Mouse (Mus musculus): Measurements from ENCODE around the gene Kctd7. TPM values are rescaled to one million over a fixed set of nuclear protein-coding genes. Genes with fewer than 3 reads are reported as not detected.

Kctd7 gene
- polyA plus RNA-seq, 1 experiment = 12.0 TPM

GRCm38 (mm10) chr5:130182541-130182821 is 37.8 kb downstream of the Kctd7 start:
- WGBS = 51% methylated on average over 3 of the region's 3 CpGs
- no peak for DNase-seq
- TF ChIP-seq CTCF (IDR thresholded peaks at IDR 0.05; ENCODE audit: insufficient read depth, low read length) (no peak), POLR2A (IDR thresholded peaks at IDR 0.05; ENCODE audit: borderline replicate concordance, extremely low read depth, low read depth, low read length) (no peak)

GRCm38 (mm10) chr5:130184193-130184856 is 39.7 kb downstream of the Kctd7 start:
- no peak overlapping the region for H3K4me3 ChIP-seq (replicated peaks; ENCODE audit: extremely low read depth, low read depth, low read length)
- WGBS = 68% methylated on average over 9 of the region's 9 CpGs
- DNase-seq = no peak
- TF ChIP-seq CTCF (IDR thresholded peaks at IDR 0.05; ENCODE audit: insufficient read depth, low read length) (no peak), POLR2A (IDR thresholded peaks at IDR 0.05; ENCODE audit: borderline replicate concordance, extremely low read depth, low read depth, low read length) (no peak)
- H3K4me1 ChIP-seq (ENCODE audit: control insufficient read depth, insufficient read depth, low read length) = peaks cover 22% of the 10 kb centered on the region

More at GRCm38 (mm10) chr5:130182541-130182821, 37.8 kb downstream of the Kctd7 start:
- Histone ChIP-seq H3K4me3 (replicated peaks; ENCODE audit: extremely low read depth, low read depth, low read length) (no peak overlapping the region), H3K4me1 (ENCODE audit: control insufficient read depth, insufficient read depth, low read length) (peaks cover 34% of the 10 kb centered on the region)

DNA sequence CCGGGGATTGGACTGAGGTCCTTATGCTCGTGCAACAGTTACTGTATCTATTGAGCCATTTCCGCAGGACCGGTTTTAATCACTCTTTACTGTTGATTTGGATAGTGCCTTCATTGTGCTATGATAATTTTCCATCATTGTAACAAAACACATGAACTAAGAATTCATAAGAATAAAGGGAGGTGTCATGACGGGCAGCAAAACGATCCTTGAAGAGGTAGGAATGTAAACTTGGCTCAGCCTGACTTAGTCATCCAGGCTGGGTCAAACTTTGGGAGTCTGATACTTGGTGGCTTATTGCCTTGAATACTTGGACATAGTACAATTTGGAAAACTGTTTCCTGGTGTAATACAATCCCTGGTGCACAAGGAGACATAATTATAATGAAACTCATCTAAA is 40.7 kb downstream of the Kctd7 start:
- no peak overlapping the region for H3K4me3 ChIP-seq (replicated peaks; ENCODE audit: extremely low read depth, low read depth, low read length)
- H3K4me1 ChIP-seq (ENCODE audit: control insufficient read depth, insufficient read depth, low read length) = peaks cover 19% of the 10 kb centered on the region
- TF ChIP-seq POLR2A (IDR thresholded peaks at IDR 0.05; ENCODE audit: borderline replicate concordance, extremely low read depth, low read depth, low read length) (no peak), CTCF (IDR thresholded peaks at IDR 0.05; ENCODE audit: insufficient read depth, low read length) (no peak)
- WGBS = 42% methylated on average over 6 of the region's 6 CpGs
- no peak for DNase-seq

DNA sequence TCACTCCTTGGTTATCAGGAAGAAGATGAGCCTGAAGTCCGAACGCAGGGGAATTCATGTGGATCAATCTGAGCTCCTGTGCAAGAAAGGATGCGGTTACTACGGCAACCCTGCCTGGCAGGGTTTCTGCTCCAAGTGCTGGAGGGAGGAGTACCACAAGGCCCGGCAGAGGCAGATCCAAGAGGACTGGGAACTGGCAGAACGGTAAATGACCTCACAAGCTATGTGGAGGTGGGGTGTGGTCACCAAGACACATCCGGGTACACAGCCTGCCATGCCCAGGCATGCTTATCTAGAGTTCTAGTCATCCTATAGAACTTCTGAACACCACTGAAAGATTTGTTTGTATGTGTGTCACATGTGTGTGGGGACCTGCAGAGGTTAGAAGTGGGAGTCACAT is 42.7 kb downstream of the Kctd7 start:
- TF ChIP-seq CTCF (IDR thresholded peaks at IDR 0.05; ENCODE audit: insufficient read depth, low read length) (no peak), POLR2A (IDR thresholded peaks at IDR 0.05; ENCODE audit: borderline replicate concordance, extremely low read depth, low read depth, low read length) (no peak)
- Histone ChIP-seq H3K4me1 (ENCODE audit: control insufficient read depth, insufficient read depth, low read length) (peaks cover 20% of the 10 kb centered on the region), H3K4me3 (replicated peaks; ENCODE audit: extremely low read depth, low read depth, low read length) (no peak overlapping the region)
- 52% methylated on average over 7 of the region's 7 CpGs for WGBS
- DNase-seq = no peak

GRCm38 (mm10) chr5:130190909-130191308 is 46.2 kb downstream of the Kctd7 start:
- DNase-seq = no peak
- Histone ChIP-seq H3K4me1 (ENCODE audit: control insufficient read depth, insufficient read depth, low read length) (peaks cover 14% of the 10 kb centered on the region), H3K4me3 (replicated peaks; ENCODE audit: extremely low read depth, low read depth, low read length) (no peak overlapping the region)
- TF ChIP-seq POLR2A (IDR thresholded peaks at IDR 0.05; ENCODE audit: borderline replicate concordance, extremely low read depth, low read depth, low read length) (no peak), CTCF (IDR thresholded peaks at IDR 0.05; ENCODE audit: insufficient read depth, low read length) (no peak)
- 74% methylated on average over 6 of the region's 6 CpGs for WGBS

- 61% methylated on average over 6 of the region's 6 CpGs for WGBS
- TF ChIP-seq POLR2A (IDR thresholded peaks at IDR 0.05; ENCODE audit: borderline replicate concordance, extremely low read depth, low read depth, low read length) (no peak), CTCF (IDR thresholded peaks at IDR 0.05; ENCODE audit: insufficient read depth, low read length) (no peak)
- Histone ChIP-seq H3K4me3 (replicated peaks; ENCODE audit: extremely low read depth, low read depth, low read length) (no peak overlapping the region), H3K4me1 (ENCODE audit: control insufficient read depth, insufficient read depth, low read length) (peaks cover 15% of the 10 kb centered on the region)
- no peak for DNase-seq
These were observed 47.2 kb downstream of the Kctd7 start for GRCm38 (mm10) chr5:130191865-130192264.

- no peak for DNase-seq
These were observed 47.8 kb downstream of the Kctd7 start for GRCm38 (mm10) chr5:130192356-130192944.

GRCm38 (mm10) chr5:130193760-130194159 is 49.1 kb downstream of the Kctd7 start:
- 61% methylated on average over 3 of the region's 3 CpGs for WGBS
- Histone ChIP-seq H3K4me1 (ENCODE audit: control insufficient read depth, insufficient read depth, low read length) (peaks cover 17% of the 10 kb centered on the region), H3K4me3 (replicated peaks; ENCODE audit: extremely low read depth, low read depth, low read length) (no peak overlapping the region)
- DNase-seq = no peak
- no peak for TF ChIP-seq CTCF (IDR thresholded peaks at IDR 0.05; ENCODE audit: insufficient read depth, low read length)

More at GRCm38 (mm10) chr5:130192356-130192944, 47.8 kb downstream of the Kctd7 start:
- 20% methylated on average over 2 of the region's 2 CpGs for WGBS
- H3K4me3 ChIP-seq (replicated peaks; ENCODE audit: extremely low read depth, low read depth, low read length) = no peak overlapping the region
- TF ChIP-seq POLR2A (IDR thresholded peaks at IDR 0.05; ENCODE audit: borderline replicate concordance, extremely low read depth, low read depth, low read length) (no peak), CTCF (IDR thresholded peaks at IDR 0.05; ENCODE audit: insufficient read depth, low read length) (no peak)
- peaks cover 15% of the 10 kb centered on the region for H3K4me1 ChIP-seq (ENCODE audit: control insufficient read depth, insufficient read depth, low read length)

- no peak overlapping the region for H3K4me3 ChIP-seq (replicated peaks; ENCODE audit: extremely low read depth, low read depth, low read length)
- TF ChIP-seq CTCF (IDR thresholded peaks at IDR 0.05; ENCODE audit: insufficient read depth, low read length) (no peak), POLR2A (IDR thresholded peaks at IDR 0.05; ENCODE audit: borderline replicate concordance, extremely low read depth, low read depth, low read length) (no peak)
- WGBS = 75% methylated on average over 1 of the region's 1 CpGs
- DNase-seq = no peak
- H3K4me1 ChIP-seq (ENCODE audit: control insufficient read depth, insufficient read depth, low read length) = peaks cover 19% of the 10 kb centered on the region
These were observed 51.6 kb downstream of the Kctd7 start for GRCm38 (mm10) chr5:130196307-130196706.

- TF ChIP-seq POLR2A (IDR thresholded peaks at IDR 0.05; ENCODE audit: borderline replicate concordance, extremely low read depth, low read depth, low read length) = no peak
- TF ChIP-seq CTCF (IDR thresholded peaks at IDR 0.05; ENCODE audit: insufficient read depth, low read length) = no peak
- Histone ChIP-seq H3K4me3 (replicated peaks; ENCODE audit: extremely low read depth, low read depth, low read length) (no peak overlapping the region), H3K4me1 (ENCODE audit: control insufficient read depth, insufficient read depth, low read length) (peaks cover 15% of the 10 kb centered on the region)
- no peak for DNase-seq
- 51% methylated on average over 3 of the region's 3 CpGs for WGBS
These were observed 52.8 kb downstream of the Kctd7 start for GRCm38 (mm10) chr5:130197454-130197853.
